Mouse (Mus musculus): Measurements from ENCODE around the gene Hk1. TPM values are rescaled to one million over a fixed set of nuclear protein-coding genes. Genes with fewer than 3 reads are reported as not detected.

The Hk1 gene
- polyA plus RNA-seq, 1 experiment from 2014 or later = 73.7 TPM

DNA sequence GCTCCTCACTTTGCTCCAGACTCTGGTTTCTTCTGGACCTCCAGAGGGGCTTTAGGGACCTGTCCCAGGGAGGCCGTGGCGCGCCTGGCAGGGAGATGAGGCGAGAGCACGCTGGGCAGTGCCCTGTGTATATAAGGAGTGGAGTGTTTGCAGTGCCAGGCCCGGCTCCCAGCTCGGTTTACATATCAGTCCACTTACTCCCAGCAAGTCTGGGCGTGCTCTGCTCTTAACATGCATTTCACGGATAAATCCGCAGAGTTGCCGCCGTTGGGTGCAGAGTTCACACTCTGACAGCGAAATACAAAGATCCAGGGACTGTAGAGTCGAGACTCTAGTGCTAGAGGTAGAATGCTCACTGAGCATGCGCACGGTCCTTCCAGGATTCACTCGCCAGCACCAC, 156.9 kb downstream of the Hk1 start:
- H3K4me2 ChIP-seq (ENCODE audit: low read length) = no peak overlapping the region
- no peaks in the 10 kb centered on the region for H3K4me1 ChIP-seq (ENCODE audit: control insufficient read depth, insufficient read depth, low read length)
- H3K4me3 ChIP-seq (replicated peaks; ENCODE audit: low read depth, low read length) = no peak overlapping the region
- DNase-seq (no peak), ATAC-seq (ENCODE audit: low FRiP score, low TSS enrichment) (no peak)
- no peaks in the 10 kb centered on the region for H3K27me3 ChIP-seq (ENCODE audit: control insufficient read depth, insufficient read depth, low read length)
- H3K9ac ChIP-seq (replicated peaks; ENCODE audit: low read length) = no peak overlapping the region
- no peak overlapping the region for H3K27ac ChIP-seq (replicated peaks; ENCODE audit: low read depth, low read length)
- 84% methylated on average over 17 of the region's 17 CpGs for WGBS
- no peaks in the 10 kb centered on the region for H3K9me3 ChIP-seq (ENCODE audit: control insufficient read depth, low read length)
- no peaks in the 10 kb centered on the region for H3K36me3 ChIP-seq (ENCODE audit: control insufficient read depth, insufficient read depth, low read length)

GRCm38 (mm10) chr10:62221647-62222046, 158.1 kb downstream of the Hk1 start:
- DNase-seq (no peak), ATAC-seq (ENCODE audit: low FRiP score, low TSS enrichment) (no peak)
- no peaks in the 10 kb centered on the region for H3K36me3 ChIP-seq (ENCODE audit: control insufficient read depth, insufficient read depth, low read length)
- H3K4me1 ChIP-seq (ENCODE audit: control insufficient read depth, insufficient read depth, low read length) = no peaks in the 10 kb centered on the region
- WGBS = 84% methylated on average over 2 of the region's 2 CpGs
- H3K4me3 ChIP-seq (replicated peaks; ENCODE audit: low read depth, low read length) = no peak overlapping the region
- no peak overlapping the region for H3K9ac ChIP-seq (replicated peaks; ENCODE audit: low read length)
- H3K4me2 ChIP-seq (ENCODE audit: low read length) = no peak overlapping the region
- no peaks in the 10 kb centered on the region for H3K27me3 ChIP-seq (ENCODE audit: control insufficient read depth, insufficient read depth, low read length)
- no peaks in the 10 kb centered on the region for H3K9me3 ChIP-seq (ENCODE audit: control insufficient read depth, low read length)
- H3K27ac ChIP-seq (replicated peaks; ENCODE audit: low read depth, low read length) = no peak overlapping the region

GRCm38 (mm10) chr10:62220732-62221514, 158.8 kb downstream of the Hk1 start:
- Histone ChIP-seq H3K27ac (replicated peaks; ENCODE audit: low read depth, low read length) (no peak overlapping the region), H3K4me3 (replicated peaks; ENCODE audit: low read depth, low read length) (no peak overlapping the region), H3K36me3 (ENCODE audit: control insufficient read depth, insufficient read depth, low read length) (no peaks in the 10 kb centered on the region), H3K9ac (replicated peaks; ENCODE audit: low read length) (no peak overlapping the region), H3K9me3 (ENCODE audit: control insufficient read depth, low read length) (no peaks in the 10 kb centered on the region), H3K27me3 (ENCODE audit: control insufficient read depth, insufficient read depth, low read length) (no peaks in the 10 kb centered on the region), H3K4me1 (ENCODE audit: control insufficient read depth, insufficient read depth, low read length) (no peaks in the 10 kb centered on the region), H3K4me2 (ENCODE audit: low read length) (no peak overlapping the region)
- no peak for ATAC-seq (ENCODE audit: low FRiP score, low TSS enrichment)
- 74% methylated on average over 8 of the region's 8 CpGs for WGBS
- DNase-seq = no peak

Other genes with a start within 250 kb of the Hk1 start
- gene Neurog3, start 246.8 kb downstream of the Hk1 start, polyA plus RNA-seq (2014; fragmentation: Nextera tagmentation; extraction: Ambion mirVana) = not detected in 2 replicates
- 48.3 and 107 TPM in 2 replicates for gene Fam241b, start 236.0 kb downstream of the Hk1 start, polyA plus RNA-seq (2014; fragmentation: Nextera tagmentation; extraction: Ambion mirVana)
- gene Tspan15, start 148.7 kb downstream of the Hk1 start, polyA plus RNA-seq (2014; fragmentation: Nextera tagmentation; extraction: Ambion mirVana) = 12.7 and 13.4 TPM in 2 replicates
- gene Tacr2, start 127.5 kb downstream of the Hk1 start, polyA plus RNA-seq (2014; fragmentation: Nextera tagmentation; extraction: Ambion mirVana) = not detected in 2 replicates
- 0.29 TPM in 1 of 2 replicates, not detected in the other for gene Hkdc1, start 42.6 kb upstream of the Hk1 start, polyA plus RNA-seq (2014; fragmentation: Nextera tagmentation; extraction: Ambion mirVana)
- gene 4930507D05Rik, start 69.6 kb upstream of the Hk1 start, polyA plus RNA-seq (2014; fragmentation: Nextera tagmentation; extraction: Ambion mirVana) = 0.96 and 1.6 TPM in 2 replicates
- 15.8 and 24.5 TPM in 2 replicates for gene Supv3l1, start 69.8 kb upstream of the Hk1 start, polyA plus RNA-seq (2014; fragmentation: Nextera tagmentation; extraction: Ambion mirVana)
- 54.2 and 65.0 TPM in 2 replicates for gene Vps26a, start 106.9 kb upstream of the Hk1 start, polyA plus RNA-seq (2014; fragmentation: Nextera tagmentation; extraction: Ambion mirVana)
- gene Srgn, start 147.5 kb upstream of the Hk1 start, polyA plus RNA-seq (2014; fragmentation: Nextera tagmentation; extraction: Ambion mirVana) = 5.4 and 11.4 TPM in 2 replicates
- 75.3 and 85.3 TPM in 2 replicates for gene Kif1bp, start 198.5 kb upstream of the Hk1 start, polyA plus RNA-seq (2014; fragmentation: Nextera tagmentation; extraction: Ambion mirVana)
- 16.8 and 23.7 TPM in 2 replicates for gene Ddx21, start 222.4 kb upstream of the Hk1 start, polyA plus RNA-seq (2014; fragmentation: Nextera tagmentation; extraction: Ambion mirVana)